Mouse (Mus musculus) left cerebral cortex, adult 18-20 months (tissue): ENCODE data around the gene Uvrag. TPM values are rescaled to one million over a fixed set of nuclear protein-coding genes. Genes with fewer than 3 reads are reported as not detected.
A peak's percentile ranks its signal among the peaks of the same experiment; 100 is the strongest.

Experiments
- DNase-seq, 2 experiments: peaks; one replicate each; pipeline ENCODE4 v3.0.0; 2021 to 2022; ENCODE audit warnings: low spot score in 2 of 2, mixed read lengths in 1 of 2
- total RNA-seq, 2 experiments: library from RNA; stranded (reverse); gene quantifications; 2 replicates each; pipeline ENCODE4 v1.2.3; 2021

Gene Uvrag
- total RNA-seq, 2 experiments from 2014 or later, result 51.7 to 56.8 TPM

GRCm38 (mm10) chr7:99101076-99101475 lies 39.9 kb downstream of the Uvrag start:
- no peak for DNase-seq

- no peak for DNase-seq
Observed at GRCm38 (mm10) chr7:99100573-99100972, 40.4 kb downstream of the Uvrag start.

DNA sequence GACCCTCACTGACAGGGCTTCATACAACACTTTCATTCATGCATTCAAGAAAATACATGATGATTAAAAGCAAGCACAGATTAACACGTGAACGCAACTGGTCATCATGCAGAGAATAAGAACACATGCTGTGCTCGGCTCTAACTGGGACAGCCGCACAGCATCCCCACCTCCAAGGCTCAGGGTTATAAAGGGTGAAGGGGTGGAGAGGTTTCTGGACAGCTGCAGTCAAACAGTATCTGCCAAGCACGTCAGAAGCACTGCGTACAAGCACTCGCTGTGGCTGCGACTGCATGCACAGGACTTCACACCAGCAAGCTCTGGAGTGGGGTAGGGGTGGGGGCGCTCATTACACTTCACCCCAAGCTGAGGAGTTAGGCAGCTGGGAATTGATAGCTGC lies 40.9 kb downstream of the Uvrag start:
- no peak for DNase-seq

DNA sequence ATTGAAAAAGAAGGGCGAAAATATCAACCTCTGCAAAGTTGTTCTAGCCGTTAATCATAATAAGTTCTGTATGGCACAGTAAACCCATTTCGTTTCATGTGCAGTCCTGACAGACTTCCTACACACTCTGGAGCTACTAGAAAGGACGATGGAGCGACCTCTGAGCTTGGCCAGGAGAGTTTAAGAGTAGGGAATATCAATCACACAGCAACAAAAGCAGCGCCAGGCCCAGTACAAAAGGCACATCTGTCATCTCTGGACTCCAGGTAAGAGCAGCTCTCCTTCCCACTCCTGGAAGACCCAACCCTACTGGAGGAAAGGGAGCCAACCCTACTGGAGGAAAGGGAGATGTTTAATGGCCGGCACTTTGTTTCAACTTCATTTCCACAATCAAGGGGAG lies 43.2 kb downstream of the Uvrag start:
- no peak for DNase-seq

DNA sequence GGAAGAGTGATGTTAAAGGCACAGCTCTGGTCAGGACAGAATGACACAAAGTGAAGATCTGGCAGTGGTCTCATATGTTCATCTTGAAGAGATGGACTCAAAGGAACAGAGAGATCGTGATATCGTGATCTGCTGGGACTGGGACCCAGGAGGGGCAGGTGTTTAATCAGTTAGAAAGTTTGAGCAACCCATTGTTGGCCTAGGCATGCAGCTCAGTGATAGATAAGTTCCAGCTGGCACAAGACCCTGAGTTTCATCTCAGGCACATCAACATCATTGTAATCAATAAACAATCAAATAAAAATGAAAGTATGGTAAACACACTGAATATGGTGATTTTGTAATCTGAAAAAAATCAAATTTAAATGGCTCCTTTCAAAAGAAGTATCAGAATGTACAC lies 43.8 kb downstream of the Uvrag start:
- DNase-seq, result no peak

- DNase-seq, result peak in 1 of 2 experiments; percentile 45
Observed at GRCm38 (mm10) chr7:99095191-99095590, 45.8 kb downstream of the Uvrag start.

DNA sequence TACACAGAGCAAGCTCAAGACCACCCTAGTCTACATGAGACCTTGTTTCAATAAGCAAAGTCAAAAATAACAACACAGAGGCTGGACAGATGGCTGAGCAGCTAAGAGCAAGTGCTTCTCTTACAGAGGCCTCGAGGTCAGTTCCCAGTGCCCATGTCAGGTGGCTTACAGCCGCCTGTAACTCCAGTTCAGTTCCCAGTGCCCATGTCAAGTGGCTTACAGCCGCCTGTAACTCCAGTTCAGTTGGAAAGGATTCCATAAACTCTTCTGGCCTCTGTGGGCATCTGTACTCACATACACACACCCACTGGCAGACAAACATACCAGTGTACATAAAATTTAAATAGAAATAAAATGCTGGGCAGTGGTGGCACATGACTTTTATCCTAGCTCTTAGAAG lies 46.6 kb downstream of the Uvrag start:
- DNase-seq, result no peak

- no peak for DNase-seq
Observed at GRCm38 (mm10) chr7:99091915-99092645, 48.9 kb downstream of the Uvrag start.

DNA sequence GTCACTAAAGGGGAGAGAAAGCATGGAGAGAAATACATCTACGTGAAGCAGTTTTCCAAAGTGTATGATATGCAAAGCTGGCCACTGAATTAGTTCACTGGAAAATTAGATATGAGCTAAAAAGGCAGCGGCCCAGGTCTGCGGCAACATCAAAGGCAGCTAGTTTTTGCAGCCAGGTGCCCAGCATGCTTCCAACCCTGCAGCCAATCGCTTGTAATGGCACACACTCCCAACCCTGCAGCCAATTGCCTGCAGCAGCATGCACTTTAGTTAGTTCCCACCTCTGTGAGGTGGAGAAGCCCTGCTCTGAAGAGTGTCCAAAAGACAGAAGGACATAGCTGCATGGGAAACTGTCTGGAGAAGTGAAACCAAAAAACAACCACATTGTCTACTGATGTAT lies 51.2 kb downstream of the Uvrag start:
- DNase-seq, result no peak

GRCm38 (mm10) chr7:99088576-99089346 lies 52.2 kb downstream of the Uvrag start:
- DNase-seq, result no peak

DNA sequence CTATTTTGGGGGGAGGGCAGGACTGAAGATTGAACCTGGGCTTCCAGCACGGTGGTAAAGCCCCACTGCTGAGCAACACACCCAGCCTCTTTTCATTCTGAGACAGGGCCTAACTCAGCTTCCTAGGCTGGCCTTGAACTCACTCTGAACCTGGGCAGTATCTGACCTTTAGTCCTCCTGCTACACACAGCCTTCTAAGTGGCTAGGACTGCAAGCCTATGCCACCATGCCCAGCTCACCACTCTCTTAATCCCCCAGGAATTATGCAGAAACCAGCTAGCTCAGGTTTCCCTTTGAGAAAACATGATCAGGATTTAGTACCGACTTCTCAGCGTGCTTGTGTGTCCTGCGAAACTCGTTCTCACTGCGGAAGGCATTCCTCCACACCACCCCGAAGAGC lies 53.4 kb downstream of the Uvrag start:
- no peak for DNase-seq

DNA sequence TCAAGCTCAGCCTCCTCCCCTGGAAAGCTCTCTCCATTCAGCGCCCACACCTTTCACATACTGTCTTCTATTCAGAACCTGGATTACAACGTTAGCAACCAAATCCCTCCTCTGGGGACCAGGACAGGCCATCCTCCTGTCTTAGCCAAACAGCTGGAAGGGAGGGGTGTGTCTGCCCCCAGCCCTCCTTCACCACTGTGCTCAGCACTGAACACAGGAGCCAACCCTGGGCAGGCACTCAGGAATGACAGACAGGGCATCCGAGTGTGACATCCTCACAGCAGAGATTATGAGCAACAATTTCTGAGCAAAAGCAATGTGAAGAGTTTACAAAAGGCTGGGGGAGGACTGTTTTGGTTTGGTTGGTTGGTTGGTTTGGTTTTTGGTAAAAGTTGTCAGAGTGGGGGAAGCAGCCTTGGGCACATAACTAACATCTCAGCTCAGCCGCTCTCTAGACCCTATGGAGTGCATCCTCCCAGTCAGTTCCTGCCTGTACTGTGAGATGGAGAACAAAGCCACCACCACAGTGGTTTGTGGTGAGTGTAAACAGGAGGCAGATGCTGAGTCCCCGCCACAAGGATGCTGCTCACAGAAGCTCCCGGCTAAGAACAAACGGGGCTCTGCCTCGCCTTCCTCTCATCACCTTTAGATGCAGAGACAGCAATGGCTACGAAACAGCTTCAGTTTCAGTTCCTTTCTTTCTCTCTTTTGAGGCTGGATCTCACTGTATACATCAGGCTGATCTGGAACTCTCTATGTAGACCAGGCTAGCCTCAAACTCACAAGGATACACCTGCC lies 54.1 kb downstream of the Uvrag start:
- DNase-seq, result no peak

- DNase-seq, result peak; percentile 23 to 24
Observed at GRCm38 (mm10) chr7:99085249-99085648, 55.7 kb downstream of the Uvrag start.

DNA sequence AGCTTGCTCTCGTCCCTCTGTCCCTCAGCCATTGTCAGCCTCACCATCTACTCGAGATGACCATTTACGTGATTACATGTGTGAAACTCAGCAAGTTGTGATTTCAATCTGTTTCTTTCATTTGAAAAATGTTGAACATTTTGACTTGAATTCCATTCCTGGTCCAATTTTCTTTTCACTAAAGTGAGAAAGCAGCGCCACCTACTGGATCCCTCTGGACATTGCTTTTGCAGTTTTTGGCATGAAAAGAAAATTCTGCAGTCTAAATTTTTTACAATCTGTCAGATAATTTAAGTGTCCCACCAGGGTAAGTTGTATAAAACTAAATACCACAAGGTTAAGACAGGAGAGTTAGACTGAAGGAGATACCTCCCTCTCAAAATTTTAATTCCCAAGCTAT lies 61.4 kb downstream of the Uvrag start:
- DNase-seq, result peak; percentile 74 to 75

- DNase-seq, result no peak
Observed at GRCm38 (mm10) chr7:99078805-99079204, 62.1 kb downstream of the Uvrag start.

DNA sequence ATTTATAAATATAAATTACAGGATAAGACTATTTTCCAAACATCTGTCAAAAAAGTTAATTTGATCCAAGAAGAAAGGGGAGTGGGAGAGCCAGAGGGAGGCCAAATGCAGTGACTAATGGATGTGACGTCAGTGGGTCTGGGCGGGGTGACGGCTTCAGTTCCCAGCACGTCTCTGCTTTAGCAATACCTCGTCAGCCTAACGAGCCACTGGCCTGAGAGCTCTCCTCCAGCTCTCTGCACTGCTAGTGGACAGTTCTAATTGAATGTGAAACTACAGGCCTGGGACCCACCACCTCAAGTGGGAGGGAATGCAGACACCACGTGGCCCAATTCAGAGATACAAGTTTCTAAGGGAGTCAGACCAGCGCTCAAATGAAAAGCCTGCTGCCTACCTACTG lies 63.7 kb downstream of the Uvrag start:
- DNase-seq, result no peak

DNA sequence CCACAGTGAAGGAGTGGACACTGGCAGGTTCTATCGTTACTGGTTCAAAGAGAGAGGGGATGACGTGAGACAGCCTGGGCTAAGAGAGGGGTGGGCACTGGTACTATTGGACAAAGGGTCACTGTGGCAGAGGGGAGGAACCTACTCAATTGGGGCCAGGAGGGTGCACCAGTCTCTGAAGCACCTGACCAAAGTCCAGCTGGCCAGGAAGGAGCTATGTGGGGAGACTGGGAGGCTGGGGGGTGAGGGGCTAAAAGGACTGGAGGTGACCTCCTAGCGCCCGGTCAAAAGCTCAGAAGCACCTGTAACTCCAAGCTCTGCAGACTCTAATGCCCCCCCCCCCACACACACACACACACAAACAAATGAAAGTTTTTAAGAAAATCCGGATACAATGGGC lies 65.8 kb downstream of the Uvrag start:
- no peak for DNase-seq

- peak; percentile 41 to 56 for DNase-seq
Observed at GRCm38 (mm10) chr7:99073734-99074372, 67.1 kb downstream of the Uvrag start.

GRCm38 (mm10) chr7:99067710-99068109 lies 73.2 kb downstream of the Uvrag start:
- DNase-seq, result no peak

DNA sequence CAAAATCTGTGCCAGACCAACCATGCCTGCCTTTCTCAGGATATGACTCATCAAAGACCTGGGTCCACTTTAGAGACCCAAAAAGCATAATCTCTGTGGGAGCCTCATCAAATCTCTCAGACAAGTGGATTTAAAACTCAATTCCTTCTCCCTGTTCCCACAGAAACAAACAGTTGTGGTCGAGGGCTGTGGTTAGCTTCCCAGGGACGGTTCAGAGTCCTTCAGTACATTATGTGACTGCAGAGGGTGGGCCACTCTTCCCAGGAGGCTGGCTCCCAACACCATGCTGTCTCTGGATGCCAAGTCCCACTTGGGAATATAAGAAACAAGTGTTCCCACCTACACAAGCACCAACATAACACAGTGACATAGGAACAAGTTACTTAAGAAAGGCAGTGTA lies 75.0 kb downstream of the Uvrag start:
- DNase-seq, result no peak

GRCm38 (mm10) chr7:99065391-99065831 lies 75.5 kb downstream of the Uvrag start:
- no peak for DNase-seq
